Comparison of ENCODE assay signal across 8 mouse cellular contexts in the genomic region with DNA sequence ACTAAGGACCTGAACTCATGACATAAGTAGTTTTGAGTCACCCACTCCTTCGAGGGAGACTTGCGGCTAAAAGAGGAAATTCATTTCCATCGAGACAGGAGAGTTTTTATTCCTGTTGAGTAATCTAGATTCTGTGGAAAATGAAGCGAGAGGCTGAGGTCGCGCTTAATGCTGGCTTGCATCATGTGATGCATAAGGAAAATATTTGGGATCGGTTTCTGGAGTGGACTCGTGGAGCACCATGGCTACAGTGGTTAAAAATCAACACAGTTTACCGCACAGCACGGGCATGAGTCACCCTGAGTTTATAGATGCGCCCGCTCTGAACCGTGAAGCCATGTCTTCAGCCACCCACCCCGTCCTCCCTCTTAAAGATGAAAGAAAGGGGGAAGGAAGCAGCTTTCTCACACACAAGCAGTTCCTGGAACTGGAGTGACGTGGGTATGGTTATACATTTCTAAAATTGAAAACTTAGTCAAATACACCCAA.
A peak's percentile ranks its signal among the peaks of the same experiment; 100 is the strongest.
DNase-seq lines count a peak whose midpoint lies in the region.

No protein-coding gene starts in this region.

- DNase-seq in frontal cortex, postnatal 36 days (ENCODE audit: low spot score in 2 of 2) = peak; percentile 19 to 31
- DNase-seq in frontal cortex, postnatal 14 days (ENCODE audit: low spot score in 2 of 2) = no peak
- peak; percentile 53 to 68 for DNase-seq in spleen, postnatal 36 days (ENCODE audit: low spot score in 2 of 2)
- no peak for DNase-seq in spleen, adult 12 weeks (ENCODE audit: low spot score)
- peak; percentile 34 for DNase-seq in lung, postnatal 10 days
- peak; percentile 45 to 55 for DNase-seq in thymus, postnatal 36 days
- no peak for DNase-seq in layer of hippocampus, postnatal 25 days (ENCODE audit: extremely low spot score in 1 of 2, low spot score in 1 of 2)
- DNase-seq in testis, postnatal 14 days (ENCODE audit: low spot score) = no peak

Comparison
In these comparisons a context has a peak if more than half of its experiments do, and no peak if none do; other contexts are left out.
1. DNase-seq: peak in frontal cortex, postnatal 36 days (2 of 2), spleen, postnatal 36 days (2 of 2), lung, postnatal 10 days (single experiment) and thymus, postnatal 36 days (2 of 2); none in frontal cortex, postnatal 14 days (0 of 2), spleen, adult 12 weeks (single experiment), layer of hippocampus, postnatal 25 days (0 of 2) and testis, postnatal 14 days (single experiment).